Mouse (Mus musculus) liver, embryonic 14.5 days (tissue): ENCODE measurements around the gene Siah1a. TPM values are rescaled to one million over a fixed set of nuclear protein-coding genes. Genes with fewer than 3 reads are reported as not detected.
A peak's percentile ranks its signal among the peaks of the same experiment; 100 is the strongest.

Experiments
- ATAC-seq: fragments of 200-750 bp; cut with Nextera tagmentation; 2 replicates; pipeline ENCODE4 v1.8.0; 2017; ENCODE audit warnings: moderate number of reproducible peaks, mild to moderate bottlenecking, moderate library complexity; ENCODE audit not compliant: insufficient read depth
- DNase-seq, 3 experiments: peaks; one replicate each; pipeline ENCODE4 v3.0.0-alpha.2; 2012 to 2013; ENCODE audit warnings: low read depth in 3 of 3, low spot score in 3 of 3
- H3K27ac ChIP-seq: fragments of 300-500 bp; sonication (generic); 2 replicates; pipeline ENCODE4 v1.5.1; 2014; ENCODE audit warnings: moderate library complexity, mild to moderate bottlenecking, control low read depth, inconsistent platforms
- H3K27me3 ChIP-seq: fragments of 300-500 bp; sonication (generic); 2 replicates; pipeline ENCODE4 v1.6.1; 2014; ENCODE audit warnings: mild to moderate bottlenecking, low read length, moderate library complexity; ENCODE audit not compliant: control insufficient read depth, insufficient read depth
- H3K36me3 ChIP-seq: fragments of 300-500 bp; sonication (generic); replicated peaks from 2 replicates; pipeline ENCODE4 v1.6.1; 2014; ENCODE audit warnings: low read depth; ENCODE audit not compliant: control insufficient read depth, insufficient read depth
- H3K4me1 ChIP-seq, 2 experiments: fragments of 200-500 bp in 1 of 2; fragments of 300-500 bp in 1 of 2; sonication (generic) in 1 of 2; replicated peaks; 2 replicates each; pipeline ENCODE4 v1.6.1; 2012 to 2014; ENCODE audit warnings: antibody characterized with exemption in 1 of 2, inconsistent platforms in 1 of 2, low read length in 1 of 2; ENCODE audit not compliant: control insufficient read depth in 2 of 2, insufficient read depth in 2 of 2
- H3K4me2 ChIP-seq: fragments of 300-500 bp; sonication (generic); 2 replicates; pipeline ENCODE4 v1.6.1; 2014; ENCODE audit warnings: low read depth, mild to moderate bottlenecking, control low read depth, moderate library complexity
- H3K4me3 ChIP-seq, 2 experiments: fragments of 200-500 bp in 1 of 2; fragments of 300-500 bp in 1 of 2; sonication (generic) in 1 of 2; 2 replicates each; pipeline ENCODE4 v1.5.1; 2012 to 2014; ENCODE audit warnings: low read depth in 2 of 2, low read length in 2 of 2, mild to moderate bottlenecking in 2 of 2, control low read depth in 1 of 2, inconsistent platforms in 1 of 2, moderate library complexity in 1 of 2; ENCODE audit not compliant: insufficient read depth in 1 of 2
- H3K9ac ChIP-seq: fragments of 300-500 bp; sonication (generic); replicated peaks from 2 replicates; pipeline ENCODE4 v1.6.1; 2014; ENCODE audit warnings: mild to moderate bottlenecking, control low read depth, moderate library complexity
- H3K9me3 ChIP-seq: fragments of 300-500 bp; sonication (generic); 2 replicates; pipeline ENCODE4 v1.6.1; 2016; ENCODE audit warnings: low read length, mixed read lengths; ENCODE audit not compliant: control insufficient read depth
- CTCF ChIP-seq: IDR thresholded peaks from 2 replicates; pipeline ENCODE4 v1.5.1; 2016; ENCODE audit warnings: antibody characterized with exemption, low read depth, control low read depth
- EP300 ChIP-seq: IDR thresholded peaks from 2 replicates; pipeline ENCODE4 v1.6.1; 2016; ENCODE audit warnings: antibody characterized with exemption, low read depth
- WGBS: fragments of 180-500 bp; shearing (Covaris S2); extraction: QIAGEN DNeasy Blood & Tissue Kit; methylation state at CpG from one replicate; pipeline ENCODE4 v1.1.7; 2014; ENCODE audit not compliant: insufficient replicate concordance; 5-methylcytosine and 5-hydroxymethylcytosine counted together
- polyA plus RNA-seq, 2 experiments: library from polyadenylated mRNA; depleted of rRNA in 1 of 2; stranded (reverse) in 1 of 2; unstranded in 1 of 2; fragments of >200 nt; fragmentation: Nextera tagmentation in 1 of 2; extraction: Ambion mirVana in 1 of 2; gene quantifications; 2 replicates each; pipeline versions ENCODE4 v1.2.1 to v1.2.3; 2012 to 2014

Siah1a gene
- polyA plus RNA-seq, 2 experiments = 9.5 to 14.0 TPM

GRCm38 (mm10) chr8:86705317-86705716, 40.4 kb downstream of the Siah1a start:
- H3K27me3 ChIP-seq = no peaks in the 10 kb centered on the region
- H3K27ac ChIP-seq = no peak overlapping the region
- H3K4me2 ChIP-seq = no peak overlapping the region
- DNase-seq (no peak), ATAC-seq (no peak)
- no peaks in the 10 kb centered on the region for H3K9me3 ChIP-seq
- H3K36me3 ChIP-seq = no peaks in the 10 kb centered on the region; the same call in 1 of the 2 replicates
- H3K9ac ChIP-seq = no peak overlapping the region
- 71% methylated on average over 3 of the region's 3 CpGs for WGBS
- no peak overlapping the region for H3K4me3 ChIP-seq
- peaks cover 35 to 39% of the 10 kb centered on the region in 2 experiments for H3K4me1 ChIP-seq
- TF ChIP-seq EP300 = no peak
- TF ChIP-seq CTCF = no peak

- WGBS = 39% methylated on average over 3 of the region's 3 CpGs
- H3K9me3 ChIP-seq = no peaks in the 10 kb centered on the region
Measured at GRCm38 (mm10) chr8:86702453-86702852, 43.3 kb downstream of the Siah1a start.

GRCm38 (mm10) chr8:86699471-86699870, 46.3 kb downstream of the Siah1a start:
- H3K4me1 ChIP-seq = peaks cover 10% of the 10 kb centered on the region in 2 experiments
- no peak overlapping the region for H3K9ac ChIP-seq
- TF ChIP-seq EP300 = no peak
- TF ChIP-seq CTCF = no peak
- H3K36me3 ChIP-seq = no peaks in the 10 kb centered on the region
- ATAC-seq (no peak), DNase-seq (no peak)
- no peaks in the 10 kb centered on the region for H3K9me3 ChIP-seq
- 68% methylated on average over 12 of the region's 12 CpGs for WGBS
- no peak overlapping the region for H3K4me2 ChIP-seq
- H3K27ac ChIP-seq = no peak overlapping the region
- H3K4me3 ChIP-seq = no peak overlapping the region
- H3K27me3 ChIP-seq = no peaks in the 10 kb centered on the region

More at GRCm38 (mm10) chr8:86702453-86702852, 43.3 kb downstream of the Siah1a start:
- Histone ChIP-seq H3K27me3 (no peaks in the 10 kb centered on the region), H3K4me3 (no peak overlapping the region), H3K36me3 (no peaks in the 10 kb centered on the region), H3K9ac (no peak overlapping the region), H3K4me2 (no peak overlapping the region), H3K27ac (no peak overlapping the region), H3K4me1 (peaks cover 21 to 22% of the 10 kb centered on the region in 2 experiments)
- ATAC-seq = peak; percentile 69
- peak in 2 of 3 experiments; percentile 11 to 26 for DNase-seq
- TF ChIP-seq CTCF = no peak
- TF ChIP-seq EP300 = peak; percentile 73

- 89% methylated on average over 1 of the region's 1 CpGs for WGBS
- TF ChIP-seq EP300 = no peak
- no peak for TF ChIP-seq CTCF
- DNase-seq = no peak
- ATAC-seq = no peak
- Histone ChIP-seq H3K4me3 (no peak overlapping the region), H3K9me3 (no peaks in the 10 kb centered on the region), H3K27me3 (no peaks in the 10 kb centered on the region), H3K27ac (no peak overlapping the region), H3K9ac (no peak overlapping the region), H3K4me1 (peaks cover 10 to 13% of the 10 kb centered on the region in 2 experiments), H3K36me3 (no peaks in the 10 kb centered on the region), H3K4me2 (no peak overlapping the region)
Measured at GRCm38 (mm10) chr8:86698811-86699421, 46.8 kb downstream of the Siah1a start.

GRCm38 (mm10) chr8:86695703-86696102, 50.0 kb downstream of the Siah1a start:
- H3K9me3 ChIP-seq = no peaks in the 10 kb centered on the region
- WGBS = 52% methylated on average over 2 of the region's 2 CpGs

More at GRCm38 (mm10) chr8:86695703-86696102, 50.0 kb downstream of the Siah1a start:
- Histone ChIP-seq H3K9ac (no peak overlapping the region), H3K4me1 (peaks cover 0 to 9% of the 10 kb centered on the region in 2 experiments; a peak in 2 of 4 replicates), H3K4me2 (no peak overlapping the region), H3K27me3 (no peaks in the 10 kb centered on the region), H3K4me3 (no peak overlapping the region), H3K27ac (no peak overlapping the region), H3K36me3 (no peaks in the 10 kb centered on the region)
- DNase-seq = no peak
- TF ChIP-seq EP300 (0 out of 2 replicates have a peak, but pooled peaks have one; percentile 40), CTCF (no peak)
- ATAC-seq = peak; percentile 56; the same call in 1 of the 2 replicates
